Mouse (Mus musculus) kidney, embryonic 16.5 days (tissue): ENCODE results near the gene Ces2c. TPM values are rescaled to one million over a fixed set of nuclear protein-coding genes. Genes with fewer than 3 reads are reported as not detected.
"Not testable (repeated sequence)": the region's sequence is repeated elsewhere in the genome, so short reads cannot be mapped to it uniquely, and the experiment has no call there.

Experiments used
- ATAC-seq: fragments of 200-750 bp; cut with Nextera tagmentation; 2 replicates; pipeline ENCODE4 v1.8.0; 2017; ENCODE audit warnings: moderate TSS enrichment; ENCODE audit not compliant: low FRiP score, low TSS enrichment
- H3K27ac ChIP-seq: fragments of 300-500 bp; sonication (generic); 2 replicates; pipeline ENCODE4 v1.5.1; 2014; ENCODE audit warnings: low read length
- H3K27me3 ChIP-seq: fragments of 300-500 bp; sonication (generic); 2 replicates; pipeline ENCODE4 v1.6.1; 2014; ENCODE audit warnings: low read length, control low read depth, mixed read lengths; ENCODE audit not compliant: insufficient read depth
- H3K36me3 ChIP-seq: fragments of 300-500 bp; sonication (generic); 2 replicates; pipeline ENCODE4 v1.6.1; 2014; ENCODE audit warnings: low read length, control low read depth, mixed read lengths; ENCODE audit not compliant: insufficient read depth
- H3K4me1 ChIP-seq: fragments of 300-500 bp; sonication (generic); 2 replicates; pipeline ENCODE4 v1.6.1; 2014; ENCODE audit warnings: low read length, control low read depth, mixed read lengths; ENCODE audit not compliant: insufficient read depth
- H3K4me2 ChIP-seq: fragments of 300-500 bp; sonication (generic); replicated peaks from 2 replicates; pipeline ENCODE4 v1.6.1; 2014; ENCODE audit warnings: low read depth, low read length
- H3K4me3 ChIP-seq: fragments of 300-500 bp; sonication (generic); 2 replicates; pipeline ENCODE4 v1.5.1; 2014; ENCODE audit warnings: mild to moderate bottlenecking, low read length
- H3K9ac ChIP-seq: fragments of 300-500 bp; sonication (generic); replicated peaks from 2 replicates; pipeline ENCODE4 v1.6.1; 2014; ENCODE audit warnings: low read length
- H3K9me3 ChIP-seq: fragments of 300-500 bp; sonication (generic); 2 replicates; pipeline ENCODE4 v1.6.1; 2016; ENCODE audit warnings: low read length, control low read depth
- WGBS: fragments of 180-500 bp; shearing (Covaris S2); extraction: QIAGEN DNeasy Blood & Tissue Kit; methylation state at CpG from one replicate; pipeline ENCODE4 v1.1.7; 2014; 5-methylcytosine and 5-hydroxymethylcytosine counted together
- polyA plus RNA-seq: library from polyadenylated mRNA; unstranded; fragments of >200 nt; fragmentation: Nextera tagmentation; extraction: Ambion mirVana; gene quantifications from 2 replicates; pipeline ENCODE4 v1.2.1, GENCODE M21; 2015

The Ces2c gene
- polyA plus RNA-seq, 1 experiment from 2014 or later: not detected

- no peak for ATAC-seq
Observed at GRCm38 (mm10) chr8:104847741-104848462, 1.0 kb downstream of the Ces2c start.

GRCm38 (mm10) chr8:104866844-104867531, 20.1 kb downstream of the Ces2c start:
- H3K4me2 ChIP-seq, H3K9me3 ChIP-seq, ATAC-seq, H3K27ac ChIP-seq, H3K4me1 ChIP-seq, H3K27me3 ChIP-seq, H3K9ac ChIP-seq, H3K36me3 ChIP-seq, H3K4me3 ChIP-seq: not testable (repeated sequence)
- no CpG with 5 or more reads among the region's 4 CpGs for WGBS

More at GRCm38 (mm10) chr8:104847741-104848462, 1.0 kb downstream of the Ces2c start:
- Histone ChIP-seq H3K4me2 (no peak overlapping the region), H3K9ac (no peak overlapping the region), H3K36me3 (no peaks in the 10 kb centered on the region), H3K4me1 (no peaks in the 10 kb centered on the region), H3K27me3 (no peaks in the 10 kb centered on the region), H3K4me3 (no peak overlapping the region), H3K27ac (no peak overlapping the region), H3K9me3 (no peaks in the 10 kb centered on the region)
- 71% methylated on average over 4 of the region's 4 CpGs for WGBS

- H3K27ac ChIP-seq, H3K9me3 ChIP-seq, H3K27me3 ChIP-seq, H3K4me2 ChIP-seq, H3K9ac ChIP-seq, H3K4me1 ChIP-seq, ATAC-seq, H3K4me3 ChIP-seq, H3K36me3 ChIP-seq: not testable (repeated sequence)
- no CpG with 5 or more reads among the region's 2 CpGs for WGBS
Observed at GRCm38 (mm10) chr8:104868876-104869275, 22.0 kb downstream of the Ces2c start.

- H3K27ac ChIP-seq, H3K4me2 ChIP-seq, ATAC-seq, H3K9ac ChIP-seq, H3K4me3 ChIP-seq, H3K36me3 ChIP-seq, H3K27me3 ChIP-seq, H3K4me1 ChIP-seq, H3K9me3 ChIP-seq: not testable (repeated sequence)
- no CpG with 5 or more reads among the region's 4 CpGs for WGBS
Observed at GRCm38 (mm10) chr8:104886223-104886926, 39.5 kb downstream of the Ces2c start.

GRCm38 (mm10) chr8:104901746-104902145, 54.9 kb downstream of the Ces2c start:
- H3K9me3 ChIP-seq: no peaks in the 10 kb centered on the region
- no peaks in the 10 kb centered on the region for H3K27me3 ChIP-seq
- no peak for ATAC-seq
- H3K36me3 ChIP-seq: no peaks in the 10 kb centered on the region
- no peak overlapping the region for H3K27ac ChIP-seq
- no peak overlapping the region for H3K9ac ChIP-seq
- WGBS: 77% methylated on average over 2 of the region's 2 CpGs
- no peaks in the 10 kb centered on the region for H3K4me1 ChIP-seq
- H3K4me3 ChIP-seq: no peak overlapping the region
- no peak overlapping the region for H3K4me2 ChIP-seq

Other genes with a start within 250 kb of the Ces2c start
- gene Cdh16, start 222.7 kb upstream of the Ces2c start, polyA plus RNA-seq: 385 and 427 TPM in 2 replicates
- gene Rrad, start 215.7 kb upstream of the Ces2c start, polyA plus RNA-seq: 13.5 and 15.0 TPM in 2 replicates
- gene Ciao2b, start 205.1 kb upstream of the Ces2c start, polyA plus RNA-seq: 106 and 108 TPM in 2 replicates
- gene Ces2a, start 113.1 kb upstream of the Ces2c start, polyA plus RNA-seq: 0.09 and 0.32 TPM in 2 replicates
- 0.79 and 0.80 TPM in 2 replicates for gene Ces2b, start 15.5 kb upstream of the Ces2c start, polyA plus RNA-seq
- 1.6 and 1.8 TPM in 2 replicates for gene Ces2e, start 79.2 kb downstream of the Ces2c start, polyA plus RNA-seq
- not detected in 2 replicates for gene Ces2f, start 100.3 kb downstream of the Ces2c start, polyA plus RNA-seq
- 0.42 and 0.61 TPM in 2 replicates for gene Ces2g, start 114.7 kb downstream of the Ces2c start, polyA plus RNA-seq
- not detected in 2 replicates for gene Ces2h, start 153.8 kb downstream of the Ces2c start, polyA plus RNA-seq
- gene Ces3a, start 201.5 kb downstream of the Ces2c start, polyA plus RNA-seq: 0.09 TPM in 1 of 2 replicates, not detected in the other
- gene Ces3b, start 236.7 kb downstream of the Ces2c start, polyA plus RNA-seq: not detected in 2 replicates